Mouse (Mus musculus) right cerebral cortex, adult 18-20 months (tissue): Measurements from ENCODE around the gene Ppp2r1a.

ENCODE experiments used
- DNase-seq: peaks from one replicate; pipeline ENCODE4 v3.0.0; 2022; ENCODE audit warnings: mixed read lengths

Gene Ppp2r1a

DNA sequence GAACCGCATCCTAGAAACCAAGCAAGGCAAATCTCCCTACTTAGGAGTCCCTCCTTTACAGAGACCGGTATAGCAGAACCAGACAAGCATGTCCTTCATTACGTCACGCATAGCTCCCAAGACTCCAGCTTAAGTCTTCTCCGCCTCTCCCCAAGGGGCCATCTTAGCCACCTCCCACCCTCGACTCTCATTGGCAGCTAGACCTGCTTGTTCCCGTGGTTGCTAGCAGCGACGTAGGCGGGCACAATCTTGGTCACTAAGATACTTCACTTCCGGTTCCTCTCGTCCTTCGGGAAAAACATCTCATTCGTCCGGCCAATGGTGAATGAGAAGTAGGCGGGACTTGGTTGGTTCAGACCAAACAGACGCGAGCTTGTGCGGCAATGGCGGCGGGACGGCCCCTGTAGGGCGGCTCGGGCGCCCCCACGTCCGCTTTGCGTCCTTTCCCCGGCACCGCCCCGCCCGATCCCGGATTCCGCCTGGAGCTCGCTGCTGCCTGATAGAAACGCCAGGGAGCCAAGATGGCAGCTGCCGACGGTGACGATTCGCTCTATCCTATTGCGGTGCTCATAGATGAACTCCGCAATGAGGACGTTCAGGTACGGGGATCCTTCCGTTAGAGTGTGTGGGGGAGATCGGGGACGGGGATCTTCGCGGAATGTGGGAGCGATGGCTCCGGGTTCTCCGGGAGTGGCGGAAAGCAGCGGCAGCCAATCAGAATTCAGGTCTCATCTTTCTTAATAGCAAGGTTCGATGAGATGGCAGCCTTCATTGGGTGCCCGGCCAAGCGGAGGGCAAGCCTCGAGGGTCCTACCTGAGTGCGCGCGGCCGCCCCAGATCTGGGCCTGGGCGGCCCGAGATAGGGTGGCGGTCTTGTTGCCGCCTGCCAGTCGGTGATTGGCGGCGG lies at the start of gene Ppp2r1a:
Gene Ppp2r1a, plus strand, starts transcription at position 327 of the 907 bp plus-strand sequence.
- DNase-seq, result peak; percentile 100

DNA sequence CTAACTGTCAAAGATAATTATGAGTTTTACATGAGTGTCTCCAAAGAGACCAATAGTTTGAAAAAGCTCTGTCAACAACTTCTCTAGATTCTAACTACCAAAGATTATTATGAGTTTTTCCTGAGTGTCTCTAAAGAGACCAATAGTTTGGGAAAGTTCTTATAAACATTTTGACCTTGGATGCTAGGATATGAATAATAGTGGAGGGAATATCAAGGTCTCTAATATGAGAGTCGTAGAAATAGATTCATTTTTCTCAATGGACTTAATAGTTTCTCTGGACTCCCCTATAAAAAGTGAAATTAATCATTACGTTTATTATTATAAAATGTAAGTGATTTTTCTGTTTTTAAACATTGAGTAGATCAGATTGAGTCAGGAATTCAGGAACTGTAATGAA lies 40.1 kb upstream of the Ppp2r1a start, which contains the start of gene Vmn1r231:
Gene Vmn1r231, minus strand, starts transcription at position 101 of the 400 bp plus-strand sequence.
- no peak for DNase-seq

DNA sequence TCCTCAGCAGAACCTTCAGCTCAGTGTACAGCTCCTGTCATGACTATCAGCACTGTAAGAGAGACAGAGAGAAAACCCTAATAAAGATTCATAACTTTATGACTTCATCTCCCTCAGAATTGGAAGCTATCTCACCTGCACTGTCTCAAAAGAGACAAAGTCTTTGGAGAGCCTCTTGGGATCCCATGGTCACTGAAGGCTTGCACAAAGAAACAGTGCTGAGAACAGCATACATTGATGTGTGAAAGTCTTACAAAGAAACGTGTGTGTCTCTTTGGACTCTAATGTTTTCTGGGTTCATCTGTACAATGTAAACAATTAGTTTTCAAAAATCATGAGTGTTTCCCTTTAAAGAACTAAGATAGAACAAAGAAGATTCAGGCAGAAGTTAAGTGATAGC lies 25.5 kb upstream of the Ppp2r1a start, which contains the start of gene Vmn1r232:
Gene Vmn1r232, minus strand, starts transcription at position 101 of the 400 bp plus-strand sequence.
- no peak for DNase-seq

DNA sequence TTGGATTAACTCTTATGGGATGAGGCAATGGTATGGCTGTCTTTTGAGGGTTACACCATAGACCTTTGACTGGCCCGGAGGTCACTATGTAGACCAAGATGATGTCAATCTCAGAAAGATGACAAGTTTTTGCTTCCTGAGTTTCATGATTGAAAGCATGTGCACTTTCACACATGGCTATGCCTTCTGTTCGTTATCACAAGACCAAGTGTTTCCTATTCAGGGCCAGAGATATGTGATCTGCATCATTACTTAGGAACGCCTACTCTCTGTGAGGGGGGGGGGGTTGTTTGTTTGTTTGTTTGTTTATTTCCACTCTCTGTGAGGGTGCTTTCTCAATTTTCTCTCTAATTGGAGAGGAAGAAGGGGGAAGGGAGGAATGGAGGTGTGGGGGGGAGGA lies 885 bp upstream of the Ppp2r1a start:
- DNase-seq, result no peak

DNA sequence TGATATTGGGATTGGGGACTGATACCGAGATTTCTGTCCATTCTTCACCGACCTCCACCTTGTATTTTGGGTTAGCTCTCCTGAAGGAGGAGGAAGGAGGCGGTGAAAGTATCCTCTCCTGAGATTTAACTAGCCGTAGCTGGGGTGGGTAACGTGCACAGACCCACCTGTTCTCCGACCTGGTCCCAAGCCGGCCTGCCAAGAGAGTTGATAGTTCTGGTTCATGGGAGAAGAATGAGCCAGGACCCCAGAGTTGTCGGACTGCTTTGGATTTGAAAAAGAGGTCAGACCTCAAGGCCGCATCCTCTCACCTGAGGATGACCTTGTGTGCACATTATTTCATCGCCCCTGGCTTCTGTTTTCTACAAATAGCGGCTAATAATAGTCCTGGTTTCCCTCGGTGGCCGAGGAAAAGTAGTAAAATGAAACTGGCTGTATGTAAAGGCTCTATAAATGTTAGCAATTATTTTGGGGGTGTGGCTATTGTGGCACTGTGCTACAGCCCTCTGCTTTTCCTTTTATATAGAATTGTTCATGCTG lies 985 bp downstream of the Ppp2r1a start:
- DNase-seq, result no peak

DNA sequence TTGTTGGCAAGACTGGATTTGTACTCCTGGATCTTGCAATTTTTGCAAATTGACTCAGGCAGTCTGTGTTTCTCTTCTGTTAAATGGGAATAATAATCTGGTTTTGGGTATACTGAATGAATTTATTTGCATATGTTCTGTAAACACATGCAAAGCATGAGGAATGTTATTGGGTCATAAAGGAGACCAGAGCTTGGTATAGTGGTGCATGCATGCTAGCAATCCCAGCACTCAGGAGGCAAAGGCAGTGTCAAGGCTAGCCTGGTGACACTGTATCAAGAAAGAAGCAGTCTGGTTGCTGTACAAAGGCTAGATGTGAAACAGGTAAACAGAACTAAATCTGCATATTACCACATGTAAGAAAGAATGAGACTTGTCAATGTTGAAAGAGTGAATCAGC lies 1.5 kb downstream of the Ppp2r1a start:
- DNase-seq, result no peak

DNA sequence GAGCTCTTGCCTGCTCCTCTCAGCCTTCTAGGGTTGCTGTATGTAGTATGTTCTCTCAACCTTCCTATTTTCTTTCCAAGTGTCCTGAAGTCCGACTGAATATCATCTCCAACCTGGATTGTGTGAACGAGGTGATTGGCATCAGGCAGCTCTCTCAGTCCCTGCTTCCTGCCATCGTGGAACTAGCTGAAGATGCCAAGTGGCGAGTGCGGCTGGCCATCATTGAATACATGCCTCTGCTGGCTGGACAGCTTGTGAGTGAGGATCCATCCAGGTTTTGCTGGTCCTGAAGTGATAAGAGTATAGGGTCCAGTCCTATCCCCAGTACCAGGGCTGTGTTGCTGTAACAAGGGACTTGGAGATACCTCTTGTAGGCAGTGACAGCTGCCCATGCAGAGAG lies 15.3 kb downstream of the Ppp2r1a start:
- DNase-seq, result no peak

DNA sequence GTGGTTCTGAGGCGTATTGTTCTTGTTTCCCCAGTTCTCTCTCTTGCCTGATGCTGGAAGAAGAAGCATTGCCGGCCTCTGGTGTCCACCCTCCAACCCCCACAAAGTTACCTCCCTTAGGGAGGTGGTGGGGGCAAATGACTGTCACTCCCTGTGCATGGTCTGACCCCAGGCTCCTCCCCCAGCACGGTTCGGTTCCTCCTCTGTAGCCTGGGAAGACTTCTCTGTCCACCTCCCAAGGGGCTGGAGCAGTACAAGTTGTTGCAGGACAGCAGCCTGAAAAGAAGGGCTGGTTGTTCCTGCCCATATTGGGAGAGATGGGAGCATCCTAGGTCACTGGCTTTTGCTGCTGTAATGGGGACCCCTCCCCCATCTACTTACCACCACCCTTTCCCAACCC lies 20.3 kb downstream of the Ppp2r1a start:
- no peak for DNase-seq

DNA sequence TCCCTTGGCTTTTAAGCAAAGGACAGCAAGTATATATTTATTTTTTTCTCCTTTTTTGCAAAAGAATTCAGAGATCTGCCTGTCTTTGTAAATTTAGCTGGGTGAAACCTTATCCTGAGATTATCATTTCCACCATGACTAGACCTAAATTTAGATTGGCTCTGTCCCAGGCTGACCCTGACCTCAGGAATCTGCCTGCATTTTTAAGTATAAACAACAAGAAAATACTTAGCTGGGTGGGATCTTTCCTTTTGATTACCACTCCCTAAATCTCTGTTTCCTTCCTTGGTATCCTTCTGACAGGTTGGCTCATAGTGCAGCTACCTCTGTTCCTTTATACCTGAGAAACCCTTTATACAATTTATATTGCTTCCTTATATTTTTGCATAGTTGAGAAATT lies 21.6 kb downstream of the Ppp2r1a start:
- DNase-seq, result no peak

DNA sequence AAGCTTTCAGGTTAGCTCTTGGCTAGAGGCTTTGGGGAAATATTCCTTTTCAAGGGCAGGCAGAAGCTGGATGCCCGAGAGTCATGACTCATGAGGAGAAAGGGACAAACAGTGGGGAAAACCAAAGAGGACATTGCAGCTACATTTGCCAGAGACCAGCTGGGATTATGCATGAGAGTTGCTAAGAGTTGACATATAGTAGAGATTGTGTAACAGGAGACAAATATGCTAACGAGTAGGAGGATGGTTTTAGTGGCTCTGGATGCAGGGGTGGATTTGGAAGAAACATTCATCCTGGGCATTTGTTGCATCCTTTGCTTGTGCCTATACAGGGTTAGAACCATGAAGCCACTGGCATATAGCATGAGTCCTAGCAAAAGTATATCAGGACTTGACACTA lies 48.6 kb downstream of the Ppp2r1a start:
- peak; percentile 18 for DNase-seq

DNA sequence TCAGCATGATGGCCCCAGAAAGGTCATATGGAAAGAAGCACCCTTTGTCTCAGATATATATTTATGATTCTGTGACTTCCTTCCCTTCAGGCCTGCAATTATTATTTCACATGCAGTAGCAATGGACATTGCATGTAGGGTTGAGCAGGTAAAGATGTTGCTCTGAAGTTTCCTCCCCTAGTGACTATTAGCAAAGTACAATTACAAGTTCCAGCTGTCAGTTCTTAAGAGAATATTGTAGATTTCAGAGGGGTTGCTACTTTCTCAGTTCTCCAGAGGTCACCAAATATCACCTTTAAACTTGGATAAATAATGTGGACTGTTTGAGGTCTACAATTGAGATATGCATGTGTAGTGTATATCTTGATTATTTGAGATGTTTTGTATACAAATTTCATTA lies 51.3 kb downstream of the Ppp2r1a start, which contains the start of gene Vmn1r233:
Gene Vmn1r233, minus strand, starts transcription at position 101 of the 400 bp plus-strand sequence.
- no peak for DNase-seq

DNA sequence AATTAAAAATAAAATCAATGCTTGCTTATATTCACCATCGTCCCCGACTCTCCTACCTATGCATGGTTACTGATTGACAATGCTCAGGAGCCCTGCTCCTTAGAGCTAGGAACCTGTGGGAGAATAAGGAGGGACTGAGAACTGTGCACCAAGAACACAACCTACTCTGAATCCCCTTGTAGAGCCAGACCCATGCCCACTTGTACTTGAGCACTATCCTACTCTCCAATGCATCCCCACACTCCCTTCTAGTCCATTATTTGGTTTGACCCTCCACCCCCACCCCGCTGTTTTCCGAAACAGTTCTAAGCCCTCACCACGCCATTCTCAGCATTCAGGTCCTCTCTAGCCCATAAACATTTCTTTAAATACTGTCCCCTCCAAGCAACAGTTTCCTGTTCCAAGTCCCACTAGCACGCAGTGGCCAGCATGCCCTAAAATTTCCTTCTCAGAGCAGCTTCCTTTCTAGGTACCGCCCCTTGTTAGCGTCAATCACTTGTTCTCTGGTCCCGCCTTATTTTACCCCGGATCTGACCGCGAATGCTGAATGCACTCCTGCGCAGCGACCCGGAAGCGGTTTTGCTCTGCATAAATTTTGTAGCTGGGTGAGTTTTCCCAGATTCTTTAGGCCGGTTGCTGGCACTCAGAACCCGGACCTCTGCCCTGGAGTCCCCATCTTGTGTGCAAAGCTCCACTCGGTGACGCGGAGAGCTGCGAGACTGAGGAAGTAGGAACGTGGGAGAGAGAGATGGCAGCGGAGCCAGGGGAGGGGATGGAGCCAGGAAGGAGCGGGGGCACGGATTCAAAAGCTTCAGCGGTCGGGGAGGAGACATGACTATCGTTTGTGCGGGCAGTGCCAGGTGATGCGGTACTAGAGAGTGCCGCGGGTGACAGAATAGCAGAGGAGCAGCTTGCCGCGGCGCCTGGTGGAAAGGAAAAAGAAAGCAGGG lies 63.5 kb downstream of the Ppp2r1a start, which contains the start of gene Zfp160:
Gene Zfp160, plus strand, starts transcription at position 522 of the 950 bp plus-strand sequence.
- peak; percentile 94 for DNase-seq

DNA sequence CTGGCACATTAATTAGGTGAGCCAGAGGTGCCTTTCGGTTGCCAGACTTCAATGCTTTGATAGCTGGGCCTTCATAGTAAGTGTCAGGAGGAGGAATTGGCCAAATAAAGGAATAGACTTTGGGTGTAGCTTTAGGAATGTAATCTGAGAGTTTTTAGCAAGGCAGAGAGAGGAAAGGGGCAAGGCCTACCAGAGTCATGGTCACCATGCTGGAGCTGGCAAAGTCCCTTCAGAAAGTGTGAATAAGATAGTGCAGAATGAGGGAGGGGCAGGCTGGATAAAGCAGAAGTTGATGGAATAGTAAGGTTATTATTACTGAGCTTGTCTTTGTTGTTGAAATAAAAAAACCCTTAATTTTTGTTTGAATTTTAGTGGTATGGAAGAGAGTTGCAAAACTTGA lies 64.6 kb downstream of the Ppp2r1a start:
- DNase-seq, result no peak
